Mouse (Mus musculus): ENCODE results near the gene Nck1.

- TF ChIP-seq CTCF (conservative IDR thresholded peaks at IDR 0.05 in 1 of 2, IDR thresholded peaks at IDR 0.05 in 1 of 2; ENCODE audit: low read depth in 2 of 2, low read length in 2 of 2) (no peak), MAX (IDR thresholded peaks at IDR 0.05; ENCODE audit: low read length) (no peak), TCF12 (IDR thresholded peaks at IDR 0.05; ENCODE audit: low read depth, low read length) (no peak), POLR2A (IDR thresholded peaks at IDR 0.05; ENCODE audit: low read depth, low read length) (no peak), ZNF384 (IDR thresholded peaks at IDR 0.05; ENCODE audit: low read depth, low read length) (no peak), USF2 (conservative IDR thresholded peaks at IDR 0.05; ENCODE audit: low read depth, low read length) (no peak)
Observed at GRCm38 (mm10) chr9:100469681-100470080, 76.3 kb downstream of the Nck1 start.
